Mouse (Mus musculus) gastrocnemius, postnatal 25 days (tissue): ENCODE data around the gene Gm49337. TPM values are rescaled to one million over a fixed set of nuclear protein-coding genes. Genes with fewer than 3 reads are reported as not detected.
"Not testable (repeated sequence)": the region's sequence is repeated elsewhere in the genome, so short reads cannot be mapped to it uniquely, and the experiment has no call there.

Experiments
- DNase-seq: peaks from one replicate; pipeline ENCODE4 v3.0.0; 2022
- total RNA-seq, 2 experiments: library from RNA; stranded (reverse); gene quantifications; 1 replicate in 1 of 2; 2 replicates in 1 of 2; pipeline ENCODE4 v1.2.3; 2021

Gene Gm49337
- total RNA-seq, 2 experiments from 2014 or later, result 0.29 to 0.82 TPM

- DNase-seq, result no peak
Observed at GRCm38 (mm10) chr4:116215895-116216605, 42.9 kb downstream of the Gm49337 start.

GRCm38 (mm10) chr4:116217046-116217445, 43.9 kb downstream of the Gm49337 start:
- DNase-seq, result no peak

- not testable (repeated sequence) for DNase-seq
Observed at GRCm38 (mm10) chr4:116217661-116218060, 44.5 kb downstream of the Gm49337 start.

- no peak for DNase-seq
Observed at GRCm38 (mm10) chr4:116219056-116219455, 45.9 kb downstream of the Gm49337 start.

GRCm38 (mm10) chr4:116220071-116220650, 47.0 kb downstream of the Gm49337 start:
- no peak for DNase-seq

- no peak for DNase-seq
Observed at GRCm38 (mm10) chr4:116220780-116221139, 47.6 kb downstream of the Gm49337 start.

GRCm38 (mm10) chr4:116221140-116221851, 48.1 kb downstream of the Gm49337 start, which contains the start of gene Pik3r3:
Gene Pik3r3, plus strand, starts transcription at chr4:116221618.
- DNase-seq, result peak; percentile 98

GRCm38 (mm10) chr4:116221996-116222842, 49.0 kb downstream of the Gm49337 start:
- no peak for DNase-seq

GRCm38 (mm10) chr4:116222843-116223119, 49.6 kb downstream of the Gm49337 start:
- no peak for DNase-seq

GRCm38 (mm10) chr4:116243377-116243776, 70.2 kb downstream of the Gm49337 start:
- DNase-seq, result no peak

GRCm38 (mm10) chr4:116244240-116244639, 71.1 kb downstream of the Gm49337 start:
- no peak for DNase-seq

GRCm38 (mm10) chr4:116245926-116246325, 72.7 kb downstream of the Gm49337 start:
- not testable (repeated sequence) for DNase-seq

- DNase-seq, result no peak
Observed at GRCm38 (mm10) chr4:116249986-116250385, 76.8 kb downstream of the Gm49337 start.

- DNase-seq, result no peak
Observed at GRCm38 (mm10) chr4:116268220-116268619, 95.0 kb downstream of the Gm49337 start.

GRCm38 (mm10) chr4:116282211-116282610, 109.0 kb downstream of the Gm49337 start:
- no peak for DNase-seq

GRCm38 (mm10) chr4:116291561-116291960, 118.4 kb downstream of the Gm49337 start:
- no peak for DNase-seq

GRCm38 (mm10) chr4:116293296-116293695, 120.1 kb downstream of the Gm49337 start:
- DNase-seq, result no peak

- DNase-seq, result peak; percentile 43
Observed at GRCm38 (mm10) chr4:116300878-116301355, 127.7 kb downstream of the Gm49337 start.

GRCm38 (mm10) chr4:116304551-116304950, 131.4 kb downstream of the Gm49337 start:
- DNase-seq, result no peak

GRCm38 (mm10) chr4:116317575-116317974, 144.4 kb downstream of the Gm49337 start:
- DNase-seq, result no peak

GRCm38 (mm10) chr4:116322127-116322526, 148.9 kb downstream of the Gm49337 start:
- DNase-seq, result no peak

GRCm38 (mm10) chr4:116329256-116329655, 156.1 kb downstream of the Gm49337 start:
- DNase-seq, result no peak
